Mouse (Mus musculus) cerebellum, adult 18-20 months (tissue): Measurements from ENCODE around the gene Noxred1.
"Not testable (repeated sequence)": the region's sequence is repeated elsewhere in the genome, so short reads cannot be mapped to it uniquely, and the experiment has no call there.

Experiments used
- DNase-seq, 2 experiments: peaks; one replicate each; pipeline ENCODE4 v3.0.0; 2021

Gene Noxred1

GRCm38 (mm10) chr12:87226801-87227200, 11.7 kb downstream of the Noxred1 start:
- no peak for DNase-seq

- DNase-seq: no peak
These were observed 13.6 kb downstream of the Noxred1 start for GRCm38 (mm10) chr12:87224950-87225349.

- no peak for DNase-seq
These were observed 19.2 kb downstream of the Noxred1 start for GRCm38 (mm10) chr12:87219362-87219761.

GRCm38 (mm10) chr12:87217596-87217995, 20.9 kb downstream of the Noxred1 start:
- no peak for DNase-seq

GRCm38 (mm10) chr12:87216053-87216452, 22.5 kb downstream of the Noxred1 start:
- no peak for DNase-seq

- no peak for DNase-seq
These were observed 25.5 kb downstream of the Noxred1 start for GRCm38 (mm10) chr12:87212844-87213606.

GRCm38 (mm10) chr12:87205789-87206188, 32.7 kb downstream of the Noxred1 start:
- not testable (repeated sequence) for DNase-seq

- no peak for DNase-seq
These were observed 36.8 kb downstream of the Noxred1 start for GRCm38 (mm10) chr12:87201694-87202093.

GRCm38 (mm10) chr12:87199973-87200586, 38.5 kb downstream of the Noxred1 start, which contains the start of gene Tmed8:
Tmed8 (minus strand) TSS chr12:87200454.
- DNase-seq: peak; percentile 73 to 83

GRCm38 (mm10) chr12:87199206-87199972, 39.1 kb downstream of the Noxred1 start, which contains the start of gene Samd15:
Samd15 (plus strand) TSS chr12:87199723.
- DNase-seq: peak; percentile 35 to 48

GRCm38 (mm10) chr12:87198792-87199191, 39.7 kb downstream of the Noxred1 start:
- no peak for DNase-seq

- no peak for DNase-seq
These were observed 42.2 kb downstream of the Noxred1 start for GRCm38 (mm10) chr12:87196310-87196709.

- DNase-seq: no peak
These were observed 43.5 kb downstream of the Noxred1 start for GRCm38 (mm10) chr12:87195069-87195468.

- DNase-seq: no peak
These were observed 45.5 kb downstream of the Noxred1 start for GRCm38 (mm10) chr12:87193008-87193407.

- DNase-seq: no peak
These were observed 60.9 kb downstream of the Noxred1 start for GRCm38 (mm10) chr12:87177631-87178030.

GRCm38 (mm10) chr12:87175194-87175946, 63.2 kb downstream of the Noxred1 start:
- DNase-seq: no peak
